Comparison of ENCODE assay signal across 9 mouse cellular contexts in genomic region chr10:24797246-24797645, GRCm38 (mm10). TPM values are rescaled to one million over a fixed set of nuclear protein-coding genes. Genes with fewer than 3 reads are reported as not detected.
DNase-seq lines count a peak whose midpoint lies in the region; ATAC-seq and TF ChIP-seq lines count a peak whose summit lies in the region.
"Had no signal": no experiment of that assay in that cellular context is flagged by ENCODE, and none has a peak within 500 bp of the region (broad histone marks: within the 10 kb centered on the region; RNA-seq: fewer than 3 reads in every experiment).

No protein-coding gene starts in this region.

- TF ChIP-seq EP300 in stomach, postnatal 0 days (optimal IDR thresholded peaks at IDR 0.05), result no peak

- intact Hi-C loops in left cerebral cortex, adult 2 months (cut with DNase I), result loop anchor here (5.0 to 10.0 kb wide), 2 partner anchors 70 to 448 kb away; partner anchors contain the start of gene Med23

- TF ChIP-seq CTCF in left cerebral cortex, adult 2 months (IDR thresholded peaks at IDR 0.05), result peak; percentile 95
- peak; percentile 86 for TF ChIP-seq CTCF in stomach, postnatal 0 days (IDR thresholded peaks at IDR 0.05; ENCODE audit: low read depth)

- no peak overlapping the region for H3K4me3 ChIP-seq in hindbrain, embryonic 10.5 days
- no peak overlapping the region for H3K4me3 ChIP-seq in hindbrain, embryonic 16.5 days (ENCODE audit: low read length)
- no peak overlapping the region for H3K4me3 ChIP-seq in left cerebral cortex, adult 2 months
- no peak overlapping the region for H3K4me3 ChIP-seq in stomach, postnatal 0 days (ENCODE audit: low read depth, low read length)
- H3K4me3 ChIP-seq: embryonic facial prominence, embryonic 13.5 days had no signal

- no peak for ATAC-seq in hindbrain, embryonic 16.5 days
- no peak for ATAC-seq in stomach, postnatal 0 days (ENCODE audit: low FRiP score, low TSS enrichment)

- H3K4me1 ChIP-seq in hindbrain, embryonic 10.5 days (replicated peaks), result no peaks in the 10 kb centered on the region
- no peaks in the 10 kb centered on the region for H3K4me1 ChIP-seq in hindbrain, embryonic 16.5 days (ENCODE audit: control insufficient read depth, insufficient read depth, low read depth, low read length)
- H3K4me1 ChIP-seq in stomach, postnatal 0 days (replicated peaks; ENCODE audit: control insufficient read depth, insufficient read depth), result no peaks in the 10 kb centered on the region
- H3K4me1 ChIP-seq: embryonic facial prominence, embryonic 13.5 days had no signal

- H3K27ac ChIP-seq in hindbrain, embryonic 10.5 days, result no peak overlapping the region
- no peak overlapping the region for H3K27ac ChIP-seq in hindbrain, embryonic 16.5 days (ENCODE audit: low read depth, low read length)
- no peak overlapping the region for H3K27ac ChIP-seq in left cerebral cortex, adult 2 months
- no peak overlapping the region for H3K27ac ChIP-seq in stomach, postnatal 0 days (replicated peaks)
- H3K27ac ChIP-seq: embryonic facial prominence, embryonic 13.5 days had no signal

- no peaks in the 10 kb centered on the region for H3K27me3 ChIP-seq in hindbrain, embryonic 10.5 days (ENCODE audit: insufficient read depth, poor library complexity, severe bottlenecking)
- H3K27me3 ChIP-seq in hindbrain, embryonic 16.5 days (replicated peaks; ENCODE audit: control insufficient read depth, insufficient read depth, low read length), result no peaks in the 10 kb centered on the region
- no peaks in the 10 kb centered on the region for H3K27me3 ChIP-seq in stomach, postnatal 0 days (ENCODE audit: control insufficient read depth, insufficient read depth, low read length)
- H3K27me3 ChIP-seq: embryonic facial prominence, embryonic 13.5 days had no signal

- peak; percentile 57 for DNase-seq in hindbrain, embryonic 10.5 days (ENCODE audit: low spot score)
- peak; percentile 51 for DNase-seq in MEL-GATA-1-ER (ENCODE audit: extremely low read depth, low read depth)
- peak; percentile 37 for DNase-seq in cerebellum, adult 9-10 months
- DNase-seq in gastrocnemius, postnatal 4 days (ENCODE audit: low spot score in 2 of 2), result peak; percentile 50 to 70
- DNase-seq in left cerebral cortex, adult 2 months (ENCODE audit: extremely low spot score in 1 of 2, low spot score in 2 of 2), result peak; percentile 15 to 69
- peak; percentile 81 for DNase-seq in naive thymus-derived CD4-positive, alpha-beta T cell, adult 2 months (ENCODE audit: low read depth)
- DNase-seq in stomach, postnatal 0 days (ENCODE audit: low spot score), result peak; percentile 58

- H3K4me2 ChIP-seq in hindbrain, embryonic 16.5 days (ENCODE audit: low read length), result no peak overlapping the region
- 0 out of 2 replicates have a peak overlapping the region, but pooled peaks have one; percentile 11 for H3K4me2 ChIP-seq in stomach, postnatal 0 days (replicated peaks; ENCODE audit: low read depth)
- H3K4me2 ChIP-seq: embryonic facial prominence, embryonic 13.5 days had no signal

- H3K36me3 ChIP-seq in hindbrain, embryonic 10.5 days, result peaks cover 6% of the 10 kb centered on the region; the same call in 1 of the 2 replicates
- H3K36me3 ChIP-seq in hindbrain, embryonic 16.5 days (ENCODE audit: control insufficient read depth, insufficient read depth, low read length), result no peaks in the 10 kb centered on the region
- H3K36me3 ChIP-seq in stomach, postnatal 0 days (ENCODE audit: control insufficient read depth, insufficient read depth, low read length), result no peaks in the 10 kb centered on the region
- H3K36me3 ChIP-seq: embryonic facial prominence, embryonic 13.5 days had no signal

- no peak overlapping the region for H3K9ac ChIP-seq in hindbrain, embryonic 16.5 days (ENCODE audit: low read depth, low read length)
- no peak overlapping the region for H3K9ac ChIP-seq in stomach, postnatal 0 days (ENCODE audit: low read length)
- H3K9ac ChIP-seq: embryonic facial prominence, embryonic 13.5 days had no signal

- no peaks in the 10 kb centered on the region for H3K9me3 ChIP-seq in hindbrain, embryonic 10.5 days
- H3K9me3 ChIP-seq in hindbrain, embryonic 16.5 days (ENCODE audit: control insufficient read depth, low read length), result 0 out of 2 replicates have a peak, but pooled peaks cover 3% of the 10 kb centered on the region
- H3K9me3 ChIP-seq in stomach, postnatal 0 days (ENCODE audit: control insufficient read depth, low read length), result no peaks in the 10 kb centered on the region
- H3K9me3 ChIP-seq: embryonic facial prominence, embryonic 13.5 days had no signal

- 49% methylated on average over 5 of the region's 5 CpGs for WGBS in hindbrain, embryonic 10.5 days
- 59% methylated on average over 5 of the region's 5 CpGs for WGBS in hindbrain, embryonic 16.5 days
- 46% methylated on average over 5 of the region's 5 CpGs for WGBS in stomach, postnatal 0 days

RNA-seq across cellular contexts. Expression of gene Enpp3, which starts 45.4 kb away (rescaled TPM):
- polyA plus RNA-seq in hindbrain, embryonic 10.5 days (2016; fragmentation: Nextera tagmentation; extraction: Ambion mirVana), result 3.9 and 7.5 TPM in 2 replicates
- polyA plus RNA-seq in hindbrain, embryonic 16.5 days (2015; fragmentation: Nextera tagmentation; extraction: Ambion mirVana), result 3.0 and 3.5 TPM in 2 replicates
- total RNA-seq in gastrocnemius, postnatal 4 days (2021), result 10 to 100 TPM in 1 of 2 experiments, 1 to 10 TPM in 1; 9.8 to 11.0 TPM
- total RNA-seq in left cerebral cortex, adult 2 months (2021), result under 1 TPM in 1 of 2 experiments, not detected in 1; 0.27 TPM
- 3.4 TPM in 2 replicates for polyA plus RNA-seq in stomach, postnatal 0 days (2015; fragmentation: Nextera tagmentation; extraction: Ambion mirVana)
